Mouse (Mus musculus): ENCODE data around the gene Prickle2. TPM values are rescaled to one million over a fixed set of nuclear protein-coding genes. Genes with fewer than 3 reads are reported as not detected.
A peak's percentile ranks its signal among the peaks of the same experiment; 100 is the strongest.

Prickle2 gene
- polyA plus RNA-seq, 1 experiment from 2014 or later, result 8.4 TPM

DNA sequence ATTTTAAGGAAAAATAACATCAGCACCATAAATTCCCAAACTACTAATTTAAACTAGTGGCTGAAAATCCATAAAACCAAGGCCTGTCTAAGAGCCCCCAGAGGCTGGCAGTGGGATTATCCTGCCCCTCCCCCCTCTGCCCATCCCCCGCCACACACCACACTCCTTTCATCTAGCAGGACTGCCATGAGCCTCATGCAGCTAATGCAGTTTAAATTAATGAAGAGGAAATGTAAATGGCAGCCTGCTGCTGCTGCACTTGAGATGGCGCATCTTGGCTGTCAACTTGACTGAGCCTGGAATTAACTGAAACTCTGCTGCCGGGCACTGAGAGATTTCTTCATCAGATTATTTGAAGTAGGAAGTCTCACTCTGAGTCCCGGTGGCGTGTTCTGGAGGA lies 298.7 kb downstream of the Prickle2 start:
- Histone ChIP-seq H3K36me3 (peaks cover 28% of the 10 kb centered on the region), H3K4me1 (replicated peaks) (peaks cover 4% of the 10 kb centered on the region; the same call in 1 of the 2 replicates), H3K27ac (no peak overlapping the region), H3K4me3 (no peak overlapping the region), H3K9me3 (no peaks in the 10 kb centered on the region), H3K27me3 (ENCODE audit: insufficient read depth, poor library complexity, severe bottlenecking) (no peaks in the 10 kb centered on the region)
- DNase-seq (ENCODE audit: low spot score), result peak; percentile 18
- WGBS, result 71% methylated on average over 5 of the region's 5 CpGs

DNA sequence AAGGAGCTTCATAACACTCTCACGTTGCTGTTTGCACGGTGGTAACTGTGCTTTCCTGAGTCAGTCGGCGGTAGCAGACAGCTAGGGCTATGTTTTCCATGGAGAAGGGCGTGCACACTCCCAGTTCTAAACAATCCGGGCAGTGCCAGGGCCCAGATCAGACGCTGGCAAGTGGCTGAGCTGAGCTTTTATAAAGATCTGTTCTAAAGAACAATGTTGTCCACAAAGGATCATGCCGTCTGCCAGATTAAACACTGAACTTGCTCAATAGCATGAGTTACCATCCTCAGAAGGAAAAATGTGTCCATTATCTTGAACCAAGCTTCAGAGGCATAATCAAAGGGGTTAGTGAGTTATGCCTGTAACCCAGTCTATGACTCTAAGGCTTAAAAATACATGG lies 300.4 kb downstream of the Prickle2 start:
- peaks cover 18% of the 10 kb centered on the region for H3K36me3 ChIP-seq
- H3K27ac ChIP-seq, result no peak overlapping the region
- 85% methylated on average over 8 of the region's 8 CpGs for WGBS
- no peaks in the 10 kb centered on the region for H3K9me3 ChIP-seq
- no peak for DNase-seq (ENCODE audit: low spot score)
- no peaks in the 10 kb centered on the region for H3K27me3 ChIP-seq (ENCODE audit: insufficient read depth, poor library complexity, severe bottlenecking)
- no peak overlapping the region for H3K4me3 ChIP-seq
- peaks cover 4% of the 10 kb centered on the region; the same call in 1 of the 2 replicates for H3K4me1 ChIP-seq (replicated peaks)

GRCm38 (mm10) chr6:92397876-92398275 lies 308.1 kb downstream of the Prickle2 start:
- Histone ChIP-seq H3K36me3 (no peaks in the 10 kb centered on the region), H3K4me1 (replicated peaks) (peaks cover 9% of the 10 kb centered on the region; the same call in 1 of the 2 replicates), H3K4me3 (no peak overlapping the region), H3K27ac (no peak overlapping the region), H3K27me3 (ENCODE audit: insufficient read depth, poor library complexity, severe bottlenecking) (no peaks in the 10 kb centered on the region), H3K9me3 (no peaks in the 10 kb centered on the region)
- WGBS, result 90% methylated on average over 6 of the region's 6 CpGs
- DNase-seq (ENCODE audit: low spot score), result no peak

DNA sequence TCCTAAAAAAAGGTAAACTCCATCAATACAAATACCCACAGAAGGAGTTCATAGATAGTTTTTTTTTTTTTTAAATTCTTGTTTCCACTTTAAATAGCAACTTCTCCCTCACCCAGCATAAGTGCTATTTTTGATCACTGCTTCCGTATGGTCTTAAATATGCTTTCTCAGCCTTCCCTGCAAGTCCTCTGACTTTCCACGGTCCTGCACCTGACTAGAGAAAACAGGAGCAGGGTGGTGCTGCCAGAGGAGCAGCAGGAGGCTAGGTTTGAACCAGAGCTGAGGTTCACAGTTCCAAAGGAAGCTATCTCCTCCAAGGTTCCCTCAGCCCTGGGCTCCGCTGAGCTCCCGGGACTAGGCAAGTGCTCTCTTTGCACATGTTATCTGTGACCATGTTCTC lies 310.4 kb downstream of the Prickle2 start:
- 91% methylated on average over 4 of the region's 4 CpGs for WGBS

GRCm38 (mm10) chr6:92395143-92395542 lies 310.8 kb downstream of the Prickle2 start:
- Histone ChIP-seq H3K4me1 (replicated peaks) (peaks cover 9% of the 10 kb centered on the region; the same call in 1 of the 2 replicates), H3K9me3 (no peaks in the 10 kb centered on the region), H3K27me3 (ENCODE audit: insufficient read depth, poor library complexity, severe bottlenecking) (no peaks in the 10 kb centered on the region), H3K27ac (no peak overlapping the region), H3K36me3 (no peaks in the 10 kb centered on the region), H3K4me3 (no peak overlapping the region)
- DNase-seq (ENCODE audit: low spot score), result no peak
- WGBS, result 63% methylated on average over 1 of the region's 1 CpGs

More for the DNA sequence above, 310.4 kb downstream of the Prickle2 start:
- no peak overlapping the region for H3K4me3 ChIP-seq
- H3K36me3 ChIP-seq, result no peaks in the 10 kb centered on the region
- no peak overlapping the region for H3K27ac ChIP-seq
- peaks cover 9% of the 10 kb centered on the region; the same call in 1 of the 2 replicates for H3K4me1 ChIP-seq (replicated peaks)
- no peaks in the 10 kb centered on the region for H3K9me3 ChIP-seq
- no peaks in the 10 kb centered on the region for H3K27me3 ChIP-seq (ENCODE audit: insufficient read depth, poor library complexity, severe bottlenecking)
- DNase-seq (ENCODE audit: low spot score), result no peak

- H3K27ac ChIP-seq, result no peak overlapping the region
- no peaks in the 10 kb centered on the region for H3K27me3 ChIP-seq (ENCODE audit: insufficient read depth, poor library complexity, severe bottlenecking)
- no peak overlapping the region for H3K4me3 ChIP-seq
- no peak for DNase-seq (ENCODE audit: low spot score)
- no peaks in the 10 kb centered on the region for H3K36me3 ChIP-seq
- WGBS, result 90% methylated on average over 5 of the region's 5 CpGs
- H3K4me1 ChIP-seq (replicated peaks), result peaks cover 9% of the 10 kb centered on the region; the same call in 1 of the 2 replicates
- no peaks in the 10 kb centered on the region for H3K9me3 ChIP-seq
Measured at GRCm38 (mm10) chr6:92394628-92395027, 311.3 kb downstream of the Prickle2 start.

DNA sequence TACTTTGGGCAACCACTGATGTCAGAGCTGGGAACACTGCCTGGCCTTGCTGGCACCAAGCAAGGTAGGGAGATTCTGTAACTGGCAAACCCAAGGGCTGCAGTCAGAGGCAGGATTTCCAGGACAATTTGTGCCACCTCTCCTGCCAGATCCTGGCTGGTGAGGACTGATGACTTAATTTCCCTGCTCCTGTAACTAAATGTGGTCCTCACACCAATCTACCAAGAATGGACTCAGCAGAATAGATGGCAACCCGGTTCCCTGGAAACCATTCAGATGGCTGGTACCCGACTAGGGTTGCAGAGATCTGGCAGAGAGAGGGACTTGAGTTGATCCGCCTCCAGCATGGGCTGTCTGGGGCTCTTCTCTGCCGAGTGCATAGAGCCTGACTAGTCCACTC lies 315.6 kb downstream of the Prickle2 start:
- WGBS, result 84% methylated on average over 4 of the region's 4 CpGs
- H3K27ac ChIP-seq, result no peak overlapping the region
- no peak overlapping the region for H3K4me3 ChIP-seq
- no peaks in the 10 kb centered on the region for H3K36me3 ChIP-seq
- DNase-seq (ENCODE audit: low spot score), result no peak
- H3K9me3 ChIP-seq, result no peaks in the 10 kb centered on the region
- H3K4me1 ChIP-seq (replicated peaks), result no peaks in the 10 kb centered on the region
- H3K27me3 ChIP-seq (ENCODE audit: insufficient read depth, poor library complexity, severe bottlenecking), result no peaks in the 10 kb centered on the region

GRCm38 (mm10) chr6:92388681-92389080 lies 317.3 kb downstream of the Prickle2 start:
- Histone ChIP-seq H3K4me3 (no peak overlapping the region), H3K27ac (no peak overlapping the region), H3K9me3 (no peaks in the 10 kb centered on the region), H3K27me3 (ENCODE audit: insufficient read depth, poor library complexity, severe bottlenecking) (no peaks in the 10 kb centered on the region), H3K36me3 (no peaks in the 10 kb centered on the region), H3K4me1 (replicated peaks) (peaks cover 9% of the 10 kb centered on the region; the same call in 1 of the 2 replicates)
- WGBS, result 91% methylated on average over 5 of the region's 5 CpGs
- DNase-seq (ENCODE audit: low spot score), result no peak

DNA sequence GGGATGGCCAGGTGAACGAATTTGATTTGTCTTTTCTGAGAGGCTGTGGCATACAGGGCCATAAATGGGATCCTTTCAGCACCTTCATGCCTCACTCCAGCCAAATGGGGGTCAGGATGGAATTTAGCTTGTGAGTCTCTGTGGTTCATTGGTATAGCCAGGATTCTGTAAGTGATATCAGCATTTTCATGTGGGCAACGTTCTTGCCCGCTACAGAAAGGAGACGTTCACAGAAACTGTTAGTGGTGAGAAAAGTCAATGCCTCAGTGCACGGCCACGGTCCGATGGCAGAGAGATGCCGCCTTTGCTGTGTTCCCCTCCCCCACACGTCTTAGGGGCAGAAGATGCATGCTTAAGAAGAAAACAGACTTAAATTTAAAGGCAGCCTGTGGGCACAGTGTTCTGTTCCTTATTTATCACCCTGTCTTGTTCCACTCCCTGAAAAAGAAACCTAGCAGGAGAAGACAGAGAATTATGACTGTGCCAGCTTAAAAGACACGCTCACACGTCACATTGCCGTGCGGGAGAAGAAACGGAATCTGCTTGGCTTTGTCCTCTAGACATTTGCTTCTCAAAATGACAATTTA lies 322.7 kb downstream of the Prickle2 start:
- 70% methylated on average over 14 of the region's 14 CpGs for WGBS
- no peak for DNase-seq (ENCODE audit: low spot score)
- H3K9me3 ChIP-seq, result no peaks in the 10 kb centered on the region
- peaks cover 15% of the 10 kb centered on the region for H3K4me1 ChIP-seq (replicated peaks)
- H3K27me3 ChIP-seq (ENCODE audit: insufficient read depth, poor library complexity, severe bottlenecking), result no peaks in the 10 kb centered on the region
- no peak overlapping the region for H3K4me3 ChIP-seq
- H3K27ac ChIP-seq, result 0 out of 2 replicates have a peak overlapping the region, but pooled peaks have one; percentile 29
- H3K36me3 ChIP-seq, result no peaks in the 10 kb centered on the region

DNA sequence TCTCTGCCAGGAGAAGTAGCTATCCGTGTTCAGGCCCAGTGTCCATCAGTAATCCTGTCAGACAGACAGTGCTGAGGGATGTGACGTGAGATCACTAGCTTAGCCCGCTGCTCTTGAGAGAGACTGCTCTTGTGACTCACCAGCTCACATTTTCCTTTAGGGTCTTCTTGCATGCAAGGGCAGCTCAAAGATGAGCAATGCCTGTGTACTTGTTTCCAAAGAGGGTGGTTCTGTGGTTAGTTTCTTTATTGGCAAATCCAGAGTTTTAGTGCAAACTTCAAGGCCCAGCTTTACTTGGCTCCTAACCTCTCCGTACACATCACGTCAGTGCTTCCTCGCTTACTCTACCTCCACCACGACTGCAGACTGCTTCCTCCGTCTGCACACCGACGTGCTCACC lies 324.9 kb downstream of the Prickle2 start:
- DNase-seq (ENCODE audit: low spot score), result no peak
- Histone ChIP-seq H3K36me3 (peaks cover 7% of the 10 kb centered on the region), H3K27ac (no peak overlapping the region), H3K4me1 (replicated peaks) (peaks cover 15% of the 10 kb centered on the region), H3K4me3 (no peak overlapping the region), H3K27me3 (ENCODE audit: insufficient read depth, poor library complexity, severe bottlenecking) (no peaks in the 10 kb centered on the region), H3K9me3 (no peaks in the 10 kb centered on the region)
- 90% methylated on average over 10 of the region's 10 CpGs for WGBS

DNA sequence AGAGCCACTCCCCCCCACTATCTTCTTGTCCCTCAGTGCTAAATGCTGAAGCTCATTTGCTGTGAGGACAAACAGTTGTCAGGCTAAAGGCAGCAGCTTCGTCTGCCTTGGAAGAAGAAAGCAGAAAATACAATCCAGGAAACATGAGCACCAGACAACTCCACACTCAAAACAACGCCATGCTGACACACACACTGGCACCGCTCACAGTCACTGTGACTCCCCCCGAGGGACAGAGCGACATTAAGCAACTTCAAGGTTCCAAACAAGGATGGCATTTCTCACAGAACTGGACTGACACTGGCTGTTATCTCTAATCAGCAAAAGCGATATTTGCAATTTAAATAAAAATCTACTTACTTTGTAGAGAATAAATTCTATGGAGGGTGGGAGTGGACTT lies 331.1 kb downstream of the Prickle2 start:
- H3K4me1 ChIP-seq (replicated peaks), result no peaks in the 10 kb centered on the region
- H3K27ac ChIP-seq, result no peak overlapping the region
- H3K27me3 ChIP-seq (ENCODE audit: insufficient read depth, poor library complexity, severe bottlenecking), result no peaks in the 10 kb centered on the region
- peaks cover 13% of the 10 kb centered on the region for H3K36me3 ChIP-seq
- DNase-seq (ENCODE audit: low spot score), result no peak
- H3K9me3 ChIP-seq, result no peaks in the 10 kb centered on the region
- no peak overlapping the region for H3K4me3 ChIP-seq
- WGBS, result 84% methylated on average over 6 of the region's 6 CpGs

DNA sequence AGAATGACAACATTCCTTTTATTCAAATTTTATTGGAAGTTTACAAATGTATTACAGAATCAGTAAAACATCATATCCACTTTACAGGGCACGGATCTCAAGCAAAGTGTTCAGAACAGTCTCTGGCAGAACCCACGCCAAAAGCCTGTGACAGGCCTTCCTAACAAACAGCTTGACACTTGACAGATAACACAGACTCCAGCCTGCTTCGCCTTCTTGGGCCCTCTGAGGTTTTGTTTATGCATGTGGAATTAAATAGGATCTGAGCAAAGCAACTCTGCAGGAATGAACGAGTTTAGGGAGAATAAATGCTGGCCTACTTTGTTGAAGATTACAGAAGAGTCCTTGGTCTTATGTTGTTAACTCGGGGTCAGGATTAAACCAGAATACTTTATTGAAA lies 335.1 kb downstream of the Prickle2 start:
- Histone ChIP-seq H3K36me3 (peaks cover 4% of the 10 kb centered on the region), H3K27me3 (ENCODE audit: insufficient read depth, poor library complexity, severe bottlenecking) (no peaks in the 10 kb centered on the region), H3K9me3 (peaks cover 19% of the 10 kb centered on the region), H3K4me1 (replicated peaks) (no peaks in the 10 kb centered on the region), H3K4me3 (no peak overlapping the region), H3K27ac (no peak overlapping the region)
- 76% methylated on average over 5 of the region's 5 CpGs for whole genome bisulfite sequencing
- no peak for DNase-seq (ENCODE audit: low spot score)

- H3K4me3 ChIP-seq, result no peak overlapping the region
- no peak for DNase-seq (ENCODE audit: low spot score)
- H3K27ac ChIP-seq, result no peak overlapping the region
- H3K36me3 ChIP-seq, result no peaks in the 10 kb centered on the region
- H3K9me3 ChIP-seq, result no peaks in the 10 kb centered on the region
- 80% methylated on average over 10 of the region's 10 CpGs for WGBS
- no peaks in the 10 kb centered on the region for H3K27me3 ChIP-seq (ENCODE audit: insufficient read depth, poor library complexity, severe bottlenecking)
- 0 out of 2 replicates have a peak, but pooled peaks cover 8% of the 10 kb centered on the region for H3K4me1 ChIP-seq (replicated peaks)
Measured at GRCm38 (mm10) chr6:92347278-92348028, 358.5 kb downstream of the Prickle2 start.
